Mouse (Mus musculus): ENCODE data around the gene Gm16181.

The Gm16181 gene

GRCm38 (mm10) chr17:35220156-35220952, at the start of gene Gm16181:
Gene Gm16181, plus strand, starts transcription at chr17:35220834.
- 76% methylated on average over 28 of the region's 28 CpGs for WGBS

- 52% methylated on average over 11 of the region's 11 CpGs for WGBS
These were observed 48.0 kb upstream of the Gm16181 start for GRCm38 (mm10) chr17:35172445-35173234.

- 73% methylated on average over 3 of the region's 3 CpGs for WGBS
These were observed 47.3 kb upstream of the Gm16181 start for GRCm38 (mm10) chr17:35173329-35173728.

DNA sequence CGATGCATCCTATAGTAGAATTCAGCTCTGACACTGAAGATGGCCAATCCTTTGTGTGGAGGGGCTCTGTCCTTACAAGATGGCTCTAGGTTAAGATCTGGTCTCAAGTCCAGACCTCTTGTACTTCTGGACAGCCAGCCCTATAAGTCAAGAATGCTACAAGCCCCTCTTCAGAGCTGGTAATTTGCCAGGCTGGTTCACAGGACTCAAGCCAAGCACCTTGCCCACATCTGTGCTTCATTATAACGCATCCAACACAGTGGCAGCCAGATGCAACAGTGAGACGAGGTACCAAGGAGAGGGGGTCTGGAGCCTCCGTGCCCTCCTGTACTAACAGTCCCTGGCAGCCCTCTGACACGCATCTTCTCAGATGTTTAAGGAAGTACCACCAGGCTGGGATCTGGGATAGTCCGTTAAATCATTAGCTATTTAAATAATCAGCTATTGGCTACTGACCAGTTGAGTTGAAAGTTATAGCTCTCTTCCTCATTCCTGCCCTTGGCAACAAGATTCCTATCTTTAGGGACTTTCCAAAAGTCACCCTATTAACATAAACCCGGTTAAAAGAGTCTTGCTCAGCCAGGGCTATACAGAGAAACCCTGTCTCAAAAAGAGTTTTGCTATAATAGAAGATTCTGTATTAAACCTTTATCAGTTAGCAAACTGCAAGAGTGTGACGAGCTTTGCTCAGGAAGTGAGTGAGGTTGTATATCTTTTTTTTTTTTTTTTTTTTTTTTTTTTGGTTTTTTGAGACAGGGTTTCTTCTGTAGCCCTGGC, 46.2 kb upstream of the Gm16181 start:
- 66% methylated on average over 8 of the region's 8 CpGs for WGBS

GRCm38 (mm10) chr17:35175382-35175781, 45.3 kb upstream of the Gm16181 start:
- WGBS, result 87% methylated on average over 6 of the region's 6 CpGs

- WGBS, result 76% methylated on average over 2 of the region's 2 CpGs
These were observed 44.7 kb upstream of the Gm16181 start, which contains the start of gene Aif1 for GRCm38 (mm10) chr17:35175968-35176367. Gene Aif1, minus strand, starts transcription at chr17:35176068.

DNA sequence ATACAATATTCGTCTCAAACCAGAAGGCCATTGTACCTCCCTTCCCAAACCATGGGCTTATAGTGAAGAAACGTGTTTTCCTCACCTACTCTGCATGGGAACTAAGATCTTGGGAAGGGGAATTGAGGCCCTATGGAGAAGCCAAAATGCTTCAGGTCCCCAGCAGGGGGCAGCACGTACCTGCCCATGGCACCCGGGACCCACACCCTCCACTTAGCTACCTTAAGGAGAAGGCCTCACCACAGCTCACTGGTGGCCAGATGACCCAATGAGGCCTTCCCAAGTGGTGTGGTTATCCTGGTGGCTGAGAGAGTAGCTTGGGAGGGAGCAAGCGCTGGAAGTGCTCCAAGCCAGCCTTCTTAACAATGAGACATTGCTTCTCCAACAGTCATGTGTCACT, 42.1 kb upstream of the Gm16181 start:
- WGBS, result 35% methylated on average over 5 of the region's 5 CpGs

GRCm38 (mm10) chr17:35180093-35180492, 40.5 kb upstream of the Gm16181 start:
- 95% methylated on average over 5 of the region's 5 CpGs for WGBS

- 7% methylated on average over 18 of the region's 18 CpGs for WGBS
These were observed 34.7 kb upstream of the Gm16181 start for GRCm38 (mm10) chr17:35185639-35186611.

GRCm38 (mm10) chr17:35186681-35187080, 34.0 kb upstream of the Gm16181 start:
- whole genome bisulfite sequencing, result 4% methylated on average over 4 of the region's 4 CpGs

GRCm38 (mm10) chr17:35187345-35187744, 33.3 kb upstream of the Gm16181 start:
- 76% methylated on average over 4 of the region's 4 CpGs for whole genome bisulfite sequencing

GRCm38 (mm10) chr17:35187959-35188610, 32.5 kb upstream of the Gm16181 start, which contains the start of gene Lst1:
Gene Lst1, minus strand, starts transcription at chr17:35188439.
- WGBS, result 81% methylated on average over 7 of the region's 7 CpGs

GRCm38 (mm10) chr17:35189186-35189585, 31.4 kb upstream of the Gm16181 start:
- WGBS, result 73% methylated on average over 1 of the region's 1 CpGs

DNA sequence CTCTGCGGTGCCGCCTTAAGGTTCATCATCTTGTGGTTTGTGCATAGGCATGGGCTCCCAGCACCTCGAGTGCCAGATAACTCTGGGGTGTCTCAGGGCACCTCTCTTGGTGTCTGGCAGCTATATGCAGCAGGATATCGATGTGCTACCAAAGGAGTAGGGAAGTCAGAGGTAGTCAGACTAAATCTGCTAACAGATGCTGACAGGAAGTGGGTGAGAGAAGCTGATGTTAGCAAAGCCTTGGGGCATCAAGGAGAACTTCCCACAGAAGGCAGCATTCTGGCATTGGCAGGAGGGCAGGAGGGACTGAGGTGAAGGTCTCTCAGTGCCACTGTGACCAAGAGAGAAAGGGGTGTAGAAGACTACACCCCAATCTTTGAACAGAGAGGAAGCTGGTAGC, 30.5 kb upstream of the Gm16181 start:
- 74% methylated on average over 4 of the region's 4 CpGs for WGBS

DNA sequence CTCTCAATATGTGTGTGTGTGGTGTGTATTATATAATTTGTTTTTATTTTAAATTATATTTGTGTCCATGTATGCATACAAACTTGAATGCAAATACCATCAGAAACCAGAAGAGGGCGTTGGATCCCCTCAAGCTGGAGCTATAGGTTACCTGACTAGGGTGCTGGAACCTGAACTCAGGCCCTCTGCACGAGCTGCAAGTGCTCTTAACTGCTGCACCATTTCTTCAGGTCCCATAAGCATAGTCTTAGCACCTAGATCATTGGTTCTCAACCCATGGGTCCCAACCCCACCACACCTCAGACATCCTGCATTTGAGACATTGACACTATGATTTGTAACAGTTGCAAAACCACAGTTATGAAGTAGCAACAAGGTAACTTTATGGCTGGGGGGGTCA, 28.9 kb upstream of the Gm16181 start:
- 68% methylated on average over 2 of the region's 2 CpGs for WGBS

DNA sequence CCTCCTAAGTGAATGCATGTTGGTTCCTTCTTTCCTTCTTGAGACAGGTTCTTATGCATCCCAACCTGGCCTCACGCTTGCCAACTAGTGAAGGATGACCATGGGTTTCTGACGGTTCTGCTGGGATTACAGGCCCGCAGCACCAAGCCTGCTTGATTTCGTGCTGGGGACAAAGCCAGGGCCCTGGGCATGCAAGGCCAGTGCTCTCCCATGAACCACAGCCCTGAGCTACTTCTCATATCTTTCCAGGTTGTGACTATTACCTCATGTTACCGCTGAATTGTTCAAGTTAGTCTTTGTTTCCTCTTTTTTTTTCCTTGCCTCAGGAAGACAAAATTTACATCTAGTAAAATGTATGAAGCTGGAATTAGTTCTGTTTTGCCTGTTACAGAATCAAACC, 27.7 kb upstream of the Gm16181 start:
- WGBS, result 89% methylated on average over 5 of the region's 5 CpGs

DNA sequence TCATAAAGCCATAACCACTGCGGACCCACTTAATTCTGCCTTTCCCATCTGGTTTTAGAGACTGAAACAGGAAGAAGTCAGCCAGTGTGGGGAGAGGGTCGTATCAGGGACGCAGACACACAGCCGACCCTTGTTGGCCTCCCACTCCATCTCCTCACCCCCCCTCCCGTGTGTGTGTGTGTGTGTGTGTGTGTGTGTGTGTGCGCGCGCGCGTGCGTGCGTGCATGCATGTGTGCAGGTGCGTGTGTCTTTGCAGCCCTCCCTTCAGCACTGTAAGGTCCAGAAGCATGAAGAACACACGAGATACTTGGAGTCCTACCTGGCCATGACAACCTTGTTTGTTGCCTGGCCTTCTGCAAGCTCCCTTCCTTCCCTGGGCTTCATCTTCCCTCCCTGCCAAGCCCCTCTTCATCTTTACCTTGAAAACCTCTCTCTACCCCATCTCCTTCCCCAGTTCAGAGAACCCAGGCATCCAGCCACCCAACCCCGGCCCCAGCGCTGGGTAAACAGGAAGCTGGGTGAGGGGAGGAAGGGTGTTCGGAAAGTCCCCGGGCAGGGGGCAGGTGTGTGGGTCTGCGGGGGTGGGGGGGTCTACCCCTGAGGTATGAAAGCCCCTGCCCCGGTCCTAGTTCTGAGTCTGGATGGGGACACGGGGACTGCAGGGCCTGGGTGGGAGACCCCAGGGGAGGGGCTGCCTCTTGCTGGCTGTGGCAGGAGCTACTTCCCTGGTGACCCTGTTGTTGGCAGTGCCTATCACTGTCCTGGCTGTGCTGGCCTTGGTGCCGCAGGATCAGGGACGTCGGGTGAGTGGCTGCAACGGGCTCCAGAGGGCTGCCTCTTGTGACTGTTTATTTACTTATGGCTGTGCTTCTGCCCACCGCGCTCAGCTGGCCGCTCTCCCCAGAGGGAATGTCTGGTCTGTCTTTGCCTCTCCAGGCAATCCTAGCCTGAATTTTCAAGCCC, 26.5 kb upstream of the Gm16181 start, which contains the start of gene Ltb:
TSS of gene Ltb (plus strand) at position 559 of the 963 bp plus-strand sequence.
- 83% methylated on average over 28 of the region's 28 CpGs for WGBS

DNA sequence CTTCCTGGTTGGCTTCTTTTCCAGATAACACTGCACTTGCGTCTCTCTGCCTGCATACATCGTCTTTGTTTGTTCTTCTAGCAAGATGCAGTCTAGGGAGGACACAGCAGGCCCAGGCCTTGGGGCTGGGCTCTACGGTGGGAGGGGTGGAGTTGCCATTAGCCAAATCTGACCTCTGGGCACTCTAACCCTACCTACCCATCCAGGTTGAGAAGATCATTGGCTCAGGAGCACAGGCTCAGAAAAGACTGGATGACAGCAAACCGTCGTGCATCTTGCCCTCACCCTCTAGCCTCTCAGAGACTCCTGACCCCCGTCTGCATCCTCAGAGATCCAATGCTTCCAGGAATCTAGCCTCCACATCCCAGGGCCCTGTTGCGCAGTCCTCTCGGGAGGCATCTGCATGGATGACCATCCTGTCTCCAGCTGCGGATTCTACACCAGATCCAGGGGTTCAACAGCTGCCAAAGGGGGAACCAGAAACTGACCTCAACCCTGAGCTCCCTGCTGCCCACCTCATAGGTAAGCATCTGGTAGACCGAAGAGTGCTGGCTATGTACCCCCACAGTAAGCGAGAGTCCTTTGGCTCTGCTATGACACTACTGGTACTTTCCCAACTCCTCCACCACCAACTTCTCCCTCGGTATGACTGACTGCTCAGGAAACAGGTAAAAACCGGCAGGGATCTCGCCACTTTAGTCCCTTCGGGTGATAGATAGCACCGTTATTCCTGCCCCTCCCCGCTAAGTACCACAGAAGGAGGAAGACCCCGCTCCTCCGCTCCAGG, 25.6 kb upstream of the Gm16181 start:
- 45% methylated on average over 19 of the region's 19 CpGs for WGBS

Data from cerebral cortex, adult 2 months (tissue).